Mouse (Mus musculus): ENCODE results near the gene Sdhc. TPM values are rescaled to one million over a fixed set of nuclear protein-coding genes. Genes with fewer than 3 reads are reported as not detected.

Gene Sdhc
- total and polyA plus RNA-seq, 3 experiments: 87.5 to 205 (median 153) TPM

- TF ChIP-seq IRF4 (IDR thresholded peaks at IDR 0.05; ENCODE audit: low read depth, low read length): no peak
- no peak for TF ChIP-seq BHLHE40 (IDR thresholded peaks at IDR 0.05; ENCODE audit: low read depth, low read length)
- no peak for TF ChIP-seq USF1 (IDR thresholded peaks at IDR 0.05; ENCODE audit: low read depth, low read length)
- no peak for TF ChIP-seq ZNF384 (IDR thresholded peaks at IDR 0.05; ENCODE audit: low read depth, low read length)
- TF ChIP-seq POLR2A (IDR thresholded peaks at IDR 0.05; ENCODE audit: low read depth, low read length): no peak
- TF ChIP-seq SMC3 (IDR thresholded peaks at IDR 0.05; ENCODE audit: low read depth, low read length): no peak
- no peak for TF ChIP-seq KAT2A (IDR thresholded peaks at IDR 0.05; ENCODE audit: insufficient replicate concordance, low read length)
- no peak for TF ChIP-seq UBTF (IDR thresholded peaks at IDR 0.05; ENCODE audit: low read depth, low read length)
- no peak for TF ChIP-seq ETS1 (conservative IDR thresholded peaks at IDR 0.05; ENCODE audit: low read depth, low read length)
- no peaks in the 10 kb centered on the region for H3K4me1 ChIP-seq (ENCODE audit: control insufficient read depth in 1 of 2, insufficient read depth in 2 of 2)
- H3K27ac ChIP-seq (ENCODE audit: insufficient read depth, low read depth): no peak overlapping the region
- H3K9ac ChIP-seq (ENCODE audit: insufficient read depth, low read depth): no peak overlapping the region
- dilution Hi-C loops (cut with MboI; ENCODE audit: extremely low pct_ligation_motif_present, extremely low pct_unique_long_range_greater_than_20kb, low sequenced_read_pairs) (no loop called here), in situ Hi-C loops (cut with MboI; ENCODE audit: low pct_ligation_motif_present, low pct_unique_long_range_greater_than_20kb, low sequenced_read_pairs) (no loop called here)
- H3K9me3 ChIP-seq (replicated peaks; ENCODE audit: low read length): no peaks in the 10 kb centered on the region
- H3K79me2 ChIP-seq (replicated peaks; ENCODE audit: control insufficient read depth, extremely low read depth, insufficient read depth, poor library complexity, severe bottlenecking): no peaks in the 10 kb centered on the region
- no peak for DNase-seq (ENCODE audit: extremely low read depth)
- H3K4me3 ChIP-seq (replicated peaks in 1 of 3; ENCODE audit: low read depth in 2 of 3, low read length in 2 of 3, poor library complexity in 1 of 3): no peak overlapping the region
- H3K4me2 ChIP-seq (ENCODE audit: insufficient read depth, low read depth, poor library complexity, severe bottlenecking): no peak overlapping the region
- H3K36me3 ChIP-seq (replicated peaks in 1 of 2; ENCODE audit: control insufficient read depth in 1 of 2, insufficient read depth in 1 of 2, low read length in 1 of 2): no peaks in the 10 kb centered on the region
- H3K27me3 ChIP-seq (replicated peaks): peaks cover 25% of the 10 kb centered on the region
Measured at GRCm38 (mm10) chr1:171172779-171173178, 22.4 kb upstream of the Sdhc start.

- in situ Hi-C loops (cut with MboI; ENCODE audit: low pct_ligation_motif_present, low pct_unique_long_range_greater_than_20kb, low sequenced_read_pairs): no loop called here
Measured at GRCm38 (mm10) chr1:171171138-171171537, 20.7 kb upstream of the Sdhc start.

GRCm38 (mm10) chr1:171169913-171170312 lies 19.5 kb upstream of the Sdhc start:
- H3K4me1 ChIP-seq (ENCODE audit: control insufficient read depth in 1 of 2, insufficient read depth in 2 of 2): no peaks in the 10 kb centered on the region
- peaks cover 14% of the 10 kb centered on the region for H3K27me3 ChIP-seq (replicated peaks)
- no peak overlapping the region for H3K9ac ChIP-seq (ENCODE audit: insufficient read depth, low read depth)
- H3K36me3 ChIP-seq (replicated peaks in 1 of 2; ENCODE audit: control insufficient read depth in 1 of 2, insufficient read depth in 1 of 2, low read length in 1 of 2): no peaks in the 10 kb centered on the region
- no peak overlapping the region for H3K4me3 ChIP-seq (replicated peaks in 1 of 3; ENCODE audit: low read depth in 2 of 3, low read length in 2 of 3, poor library complexity in 1 of 3)
- no peak for DNase-seq (ENCODE audit: extremely low read depth)
- H3K4me2 ChIP-seq (ENCODE audit: insufficient read depth, low read depth, poor library complexity, severe bottlenecking): no peak overlapping the region
- H3K27ac ChIP-seq (ENCODE audit: insufficient read depth, low read depth): no peak overlapping the region
- in situ Hi-C loops (cut with MboI; ENCODE audit: low pct_ligation_motif_present, low pct_unique_long_range_greater_than_20kb, low sequenced_read_pairs) (no loop called here), dilution Hi-C loops (cut with MboI; ENCODE audit: extremely low pct_ligation_motif_present, extremely low pct_unique_long_range_greater_than_20kb, low sequenced_read_pairs) (no loop called here)
- no peaks in the 10 kb centered on the region for H3K9me3 ChIP-seq (replicated peaks; ENCODE audit: low read length)
- H3K79me2 ChIP-seq (replicated peaks; ENCODE audit: control insufficient read depth, extremely low read depth, insufficient read depth, poor library complexity, severe bottlenecking): no peaks in the 10 kb centered on the region
- TF ChIP-seq MYC (IDR thresholded peaks at IDR 0.05; ENCODE audit: low read depth, low read length) (no peak), ZMIZ1 (IDR thresholded peaks at IDR 0.05; ENCODE audit: low read depth, low read length) (no peak), PAX5 (IDR thresholded peaks at IDR 0.05; ENCODE audit: low read length) (no peak), HCFC1 (IDR thresholded peaks at IDR 0.05; ENCODE audit: low read depth, low read length) (no peak), ZNF384 (IDR thresholded peaks at IDR 0.05; ENCODE audit: low read depth, low read length) (no peak), NRF1 (IDR thresholded peaks at IDR 0.05; ENCODE audit: low read depth, low read length) (no peak), JUND (conservative IDR thresholded peaks at IDR 0.05; ENCODE audit: low read depth, low read length) (no peak), BHLHE40 (IDR thresholded peaks at IDR 0.05; ENCODE audit: low read depth, low read length) (no peak), POLR2A (IDR thresholded peaks at IDR 0.05; ENCODE audit: low read depth, low read length) (no peak), IRF4 (IDR thresholded peaks at IDR 0.05; ENCODE audit: low read depth, low read length) (no peak), SIN3A (IDR thresholded peaks at IDR 0.05; ENCODE audit: low read length) (no peak), USF2 (conservative IDR thresholded peaks at IDR 0.05; ENCODE audit: low read depth, low read length) (no peak)

More at GRCm38 (mm10) chr1:171171138-171171537, 20.7 kb upstream of the Sdhc start:
- Histone ChIP-seq H3K36me3 (replicated peaks in 1 of 2; ENCODE audit: control insufficient read depth in 1 of 2, insufficient read depth in 1 of 2, low read length in 1 of 2) (no peaks in the 10 kb centered on the region), H3K4me3 (replicated peaks in 1 of 3; ENCODE audit: low read depth in 2 of 3, low read length in 2 of 3, poor library complexity in 1 of 3) (no peak overlapping the region), H3K4me1 (ENCODE audit: control insufficient read depth in 1 of 2, insufficient read depth in 2 of 2) (no peaks in the 10 kb centered on the region), H3K9me3 (replicated peaks; ENCODE audit: low read length) (no peaks in the 10 kb centered on the region), H3K4me2 (ENCODE audit: insufficient read depth, low read depth, poor library complexity, severe bottlenecking) (no peak overlapping the region), H3K27me3 (replicated peaks) (peaks cover 19% of the 10 kb centered on the region), H3K79me2 (replicated peaks; ENCODE audit: control insufficient read depth, extremely low read depth, insufficient read depth, poor library complexity, severe bottlenecking) (no peaks in the 10 kb centered on the region), H3K9ac (ENCODE audit: insufficient read depth, low read depth) (no peak overlapping the region), H3K27ac (ENCODE audit: insufficient read depth, low read depth) (no peak overlapping the region)
- dilution Hi-C loops (cut with MboI; ENCODE audit: extremely low pct_ligation_motif_present, extremely low pct_unique_long_range_greater_than_20kb, low sequenced_read_pairs): no loop called here
- DNase-seq (ENCODE audit: extremely low read depth): no peak
- TF ChIP-seq ETS1 (conservative IDR thresholded peaks at IDR 0.05; ENCODE audit: low read depth, low read length) (no peak), MEF2A (IDR thresholded peaks at IDR 0.05; ENCODE audit: borderline replicate concordance, low read depth, low read length) (no peak)

All from CH12.LX (cell line).